Mouse (Mus musculus): ENCODE measurements around the gene Irf7. TPM values are rescaled to one million over a fixed set of nuclear protein-coding genes. Genes with fewer than 3 reads are reported as not detected.

Gene Irf7
- 0.35 TPM for polyA plus RNA-seq (2012; fragmentation: generic; extraction: Trizol)
- long read RNA-seq, experiment 1 = 0 reads
- long read RNA-seq, experiment 2 = 0 reads

DNA sequence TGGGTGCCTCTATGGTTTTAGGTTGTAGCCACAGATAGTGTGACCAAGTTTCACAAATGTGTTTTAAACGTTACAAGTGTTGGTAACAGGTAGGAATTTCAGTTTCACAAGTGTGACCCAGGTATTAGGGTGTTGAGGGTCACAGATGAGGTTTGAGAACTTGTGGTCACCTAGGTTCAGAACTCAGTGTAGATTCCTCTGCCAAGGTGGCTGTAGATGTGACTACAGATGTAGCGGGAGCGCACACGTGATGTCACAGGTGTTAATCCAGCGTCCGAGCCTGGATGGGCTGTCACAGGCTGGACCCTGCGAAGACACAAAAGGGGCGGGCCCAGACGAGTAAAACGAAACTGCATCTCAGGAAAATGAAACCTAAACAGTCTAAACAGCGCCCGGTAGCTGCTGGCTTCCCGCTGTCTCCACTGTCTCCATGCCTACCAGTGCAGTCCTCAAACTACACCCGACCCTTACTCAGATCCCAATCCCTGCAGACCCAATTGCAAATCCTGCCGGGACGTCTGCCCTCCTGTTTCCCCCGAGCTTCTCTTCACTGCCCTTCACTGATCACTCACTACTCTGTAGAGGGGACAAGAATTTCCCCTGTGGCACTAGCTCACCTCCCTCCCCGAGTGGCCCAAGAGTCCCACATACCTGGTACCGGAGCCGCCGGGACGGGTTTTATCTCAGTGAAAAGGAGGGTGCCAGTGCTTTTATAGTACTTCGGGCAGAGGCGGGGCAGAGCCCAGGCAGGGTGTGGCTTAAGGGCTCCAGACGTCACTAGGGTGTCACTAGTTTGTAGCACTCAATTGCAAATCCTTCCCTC, at the start of gene Irf7:
TSS of gene Irf7 (minus strand) at position 743 of the 823 bp plus-strand sequence.
- peaks cover 26% of the 10 kb centered on the region for H3K36me3 ChIP-seq (ENCODE audit: control insufficient read depth, insufficient read depth)
- H3K79me2 ChIP-seq (ENCODE audit: control insufficient read depth, insufficient read depth) = no peaks in the 10 kb centered on the region
- no peaks in the 10 kb centered on the region for H3K79me3 ChIP-seq (ENCODE audit: low read depth)
- no peaks in the 10 kb centered on the region for H3K27me3 ChIP-seq (ENCODE audit: control insufficient read depth, insufficient read depth, insufficient read length)
- peak within 1 kb of the TSS; percentile 48 for H3K4me3 ChIP-seq (ENCODE audit: insufficient read depth, poor library complexity, severe bottlenecking)
- TF ChIP-seq CTCF (IDR thresholded peaks at IDR 0.05; ENCODE audit: control insufficient read depth, insufficient read depth, insufficient read length) = no peak
- TF ChIP-seq FOSL1 (IDR thresholded peaks at IDR 0.05; ENCODE audit: insufficient read depth, low read length, poor library complexity, severe bottlenecking) = no peak
- TF ChIP-seq MAX (IDR thresholded peaks at IDR 0.05) = no peak
- no peak for TF ChIP-seq CEBPB (IDR thresholded peaks at IDR 0.05; ENCODE audit: low read depth)
- TF ChIP-seq MYOG (IDR thresholded peaks at IDR 0.05; ENCODE audit: control insufficient read depth, extremely low read depth, insufficient read length) = no peak
- TF ChIP-seq MYOD1 (IDR thresholded peaks at IDR 0.05; ENCODE audit: control insufficient read depth, insufficient read length, low read depth) = no peak
- no peak for TF ChIP-seq USF1 (IDR thresholded peaks at IDR 0.05; ENCODE audit: low read depth)
- H3ac ChIP-seq (ENCODE audit: control insufficient read depth, insufficient read length, low read depth) = peak within 1 kb of the TSS; percentile 42

DNA sequence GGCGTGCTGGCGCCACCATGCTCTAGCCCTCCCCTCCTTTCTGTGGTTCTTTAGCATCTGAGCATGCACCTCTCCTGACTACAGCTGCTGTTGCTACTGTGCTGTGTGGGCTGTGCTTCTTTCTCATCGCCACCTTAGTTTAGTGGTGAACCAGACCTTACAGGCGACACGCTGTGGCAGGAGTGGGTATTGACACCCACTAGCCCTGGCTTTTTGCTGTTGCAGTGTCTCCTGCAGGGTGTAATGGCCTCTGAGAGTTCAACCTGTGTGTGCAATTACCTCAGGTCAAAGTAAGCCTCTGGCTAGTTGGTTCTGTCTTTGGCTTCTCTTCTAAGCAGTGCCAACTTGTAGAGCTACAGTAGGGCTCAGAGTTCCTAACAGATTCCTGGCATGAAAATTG, 49.7 kb upstream of the Irf7 start:
- peaks cover 86% of the 10 kb centered on the region for H3K36me3 ChIP-seq (ENCODE audit: control insufficient read depth, insufficient read depth)
- no peak overlapping the region for H3ac ChIP-seq (ENCODE audit: control insufficient read depth, insufficient read length, low read depth)
- H3K27me3 ChIP-seq (ENCODE audit: control insufficient read depth, insufficient read depth, insufficient read length) = no peaks in the 10 kb centered on the region
- no peaks in the 10 kb centered on the region for H3K79me2 ChIP-seq (ENCODE audit: control insufficient read depth, insufficient read depth)
- H3K79me3 ChIP-seq (ENCODE audit: low read depth) = no peaks in the 10 kb centered on the region
- TF ChIP-seq FOSL1 (IDR thresholded peaks at IDR 0.05; ENCODE audit: insufficient read depth, low read length, poor library complexity, severe bottlenecking) (no peak), CTCF (IDR thresholded peaks at IDR 0.05; ENCODE audit: control insufficient read depth, insufficient read depth, insufficient read length) (peak; percentile 7)
- H3K4me3 ChIP-seq (ENCODE audit: insufficient read depth, poor library complexity, severe bottlenecking) = no peak overlapping the region

DNA sequence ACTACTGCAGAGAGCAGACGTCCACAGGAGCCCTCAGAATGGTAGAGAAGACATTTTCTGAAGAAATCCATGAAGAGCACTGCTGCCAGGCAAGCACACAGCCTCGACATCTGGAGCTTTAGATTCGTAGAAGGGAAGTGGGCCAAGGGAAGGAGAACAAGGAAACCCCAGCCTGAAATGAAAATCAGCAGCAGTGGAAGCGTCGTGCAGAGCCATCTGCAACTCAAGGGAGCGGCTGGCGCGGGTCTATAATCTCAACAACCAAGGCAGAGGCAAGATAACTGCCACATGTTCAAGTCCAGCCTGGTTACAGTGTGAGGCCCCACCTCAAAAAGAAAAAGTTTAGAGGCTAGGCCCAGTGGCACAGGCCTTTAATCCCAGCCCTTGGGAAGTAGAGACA, 48.8 kb upstream of the Irf7 start:
- Histone ChIP-seq H3K27me3 (ENCODE audit: control insufficient read depth, insufficient read depth, insufficient read length) (no peaks in the 10 kb centered on the region), H3K36me3 (ENCODE audit: control insufficient read depth, insufficient read depth) (peaks cover 85% of the 10 kb centered on the region), H3K79me3 (ENCODE audit: low read depth) (no peaks in the 10 kb centered on the region), H3ac (ENCODE audit: control insufficient read depth, insufficient read length, low read depth) (no peak overlapping the region), H3K79me2 (ENCODE audit: control insufficient read depth, insufficient read depth) (no peaks in the 10 kb centered on the region), H3K4me3 (ENCODE audit: insufficient read depth, poor library complexity, severe bottlenecking) (no peak overlapping the region)
- TF ChIP-seq USF1 (IDR thresholded peaks at IDR 0.05; ENCODE audit: low read depth) = no peak
- TF ChIP-seq MAX (IDR thresholded peaks at IDR 0.05) = no peak
- no peak for TF ChIP-seq MYOG (IDR thresholded peaks at IDR 0.05; ENCODE audit: control insufficient read depth, extremely low read depth, insufficient read length)
- no peak for TF ChIP-seq FOSL1 (IDR thresholded peaks at IDR 0.05; ENCODE audit: insufficient read depth, low read length, poor library complexity, severe bottlenecking)
- TF ChIP-seq CEBPB (IDR thresholded peaks at IDR 0.05; ENCODE audit: low read depth) = no peak
- no peak for TF ChIP-seq MYOD1 (IDR thresholded peaks at IDR 0.05; ENCODE audit: control insufficient read depth, insufficient read length, low read depth)
- no peak for TF ChIP-seq CTCF (IDR thresholded peaks at IDR 0.05; ENCODE audit: control insufficient read depth, insufficient read depth, insufficient read length)

DNA sequence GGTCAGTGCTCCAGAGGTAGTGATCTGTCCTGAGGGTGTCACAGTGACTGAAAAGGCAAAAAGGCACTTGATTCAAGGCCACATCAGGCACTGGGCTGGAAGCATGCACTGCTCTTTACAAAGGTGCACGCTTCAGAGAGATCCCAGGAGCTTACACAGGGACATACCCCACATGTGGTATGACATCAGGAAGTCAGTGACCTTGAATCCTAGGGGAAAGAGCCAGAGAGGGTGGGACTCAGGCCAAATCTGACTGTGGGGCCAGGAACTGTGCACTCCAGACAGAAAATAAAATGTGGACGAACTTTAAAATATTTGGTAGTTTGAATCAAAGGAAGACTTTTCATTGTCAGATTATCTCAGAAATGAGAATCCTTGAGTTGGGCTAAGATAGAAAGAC, 48.1 kb upstream of the Irf7 start:
- no peaks in the 10 kb centered on the region for H3K27me3 ChIP-seq (ENCODE audit: control insufficient read depth, insufficient read depth, insufficient read length)
- no peak for TF ChIP-seq USF1 (IDR thresholded peaks at IDR 0.05; ENCODE audit: low read depth)
- TF ChIP-seq CEBPB (IDR thresholded peaks at IDR 0.05; ENCODE audit: low read depth) = no peak
- TF ChIP-seq CTCF (IDR thresholded peaks at IDR 0.05; ENCODE audit: control insufficient read depth, insufficient read depth, insufficient read length) = no peak
- TF ChIP-seq MYOD1 (IDR thresholded peaks at IDR 0.05; ENCODE audit: control insufficient read depth, insufficient read length, low read depth) = no peak
- TF ChIP-seq MAX (IDR thresholded peaks at IDR 0.05) = no peak
- no peak for TF ChIP-seq FOSL1 (IDR thresholded peaks at IDR 0.05; ENCODE audit: insufficient read depth, low read length, poor library complexity, severe bottlenecking)
- no peak for TF ChIP-seq MYOG (IDR thresholded peaks at IDR 0.05; ENCODE audit: control insufficient read depth, extremely low read depth, insufficient read length)
- no peaks in the 10 kb centered on the region for H3K79me2 ChIP-seq (ENCODE audit: control insufficient read depth, insufficient read depth)
- no peaks in the 10 kb centered on the region for H3K79me3 ChIP-seq (ENCODE audit: low read depth)
- no peak overlapping the region for H3K4me3 ChIP-seq (ENCODE audit: insufficient read depth, poor library complexity, severe bottlenecking)
- H3ac ChIP-seq (ENCODE audit: control insufficient read depth, insufficient read length, low read depth) = no peak overlapping the region
- peaks cover 85% of the 10 kb centered on the region for H3K36me3 ChIP-seq (ENCODE audit: control insufficient read depth, insufficient read depth)

DNA sequence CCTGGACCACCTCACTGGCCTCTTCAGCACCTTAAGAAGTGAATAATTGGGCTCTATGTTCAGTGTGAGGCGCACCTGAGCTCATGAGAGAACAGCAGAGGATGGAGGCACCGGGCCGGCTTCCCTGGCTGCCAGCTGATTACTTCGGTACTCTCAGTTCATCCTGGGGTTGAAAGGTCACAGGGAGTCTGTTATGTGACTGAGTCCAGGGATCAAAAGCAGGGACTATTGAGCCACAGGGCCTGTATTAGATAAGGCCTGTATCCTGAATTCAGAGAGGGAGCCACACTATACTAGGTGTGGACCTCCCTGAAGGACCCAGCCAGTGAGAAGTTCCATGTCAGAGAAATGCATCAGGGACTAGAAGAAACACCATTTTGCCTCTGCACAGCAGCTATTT, 38.3 kb upstream of the Irf7 start:
- no peak overlapping the region for H3K4me3 ChIP-seq (ENCODE audit: insufficient read depth, poor library complexity, severe bottlenecking)
- no peak overlapping the region for H3ac ChIP-seq (ENCODE audit: control insufficient read depth, insufficient read length, low read depth)
- peaks cover 64% of the 10 kb centered on the region for H3K36me3 ChIP-seq (ENCODE audit: control insufficient read depth, insufficient read depth)
- H3K79me2 ChIP-seq (ENCODE audit: control insufficient read depth, insufficient read depth) = no peaks in the 10 kb centered on the region
- no peak for TF ChIP-seq FOSL1 (IDR thresholded peaks at IDR 0.05; ENCODE audit: insufficient read depth, low read length, poor library complexity, severe bottlenecking)
- no peak for TF ChIP-seq USF1 (IDR thresholded peaks at IDR 0.05; ENCODE audit: low read depth)
- no peak for TF ChIP-seq MYOG (IDR thresholded peaks at IDR 0.05; ENCODE audit: control insufficient read depth, extremely low read depth, insufficient read length)
- no peak for TF ChIP-seq CTCF (IDR thresholded peaks at IDR 0.05; ENCODE audit: control insufficient read depth, insufficient read depth, insufficient read length)
- TF ChIP-seq MYOD1 (IDR thresholded peaks at IDR 0.05; ENCODE audit: control insufficient read depth, insufficient read length, low read depth) = no peak
- no peak for TF ChIP-seq MAX (IDR thresholded peaks at IDR 0.05)
- no peak for TF ChIP-seq CEBPB (IDR thresholded peaks at IDR 0.05; ENCODE audit: low read depth)
- H3K79me3 ChIP-seq (ENCODE audit: low read depth) = no peaks in the 10 kb centered on the region
- H3K27me3 ChIP-seq (ENCODE audit: control insufficient read depth, insufficient read depth, insufficient read length) = no peaks in the 10 kb centered on the region
